Mouse (Mus musculus): ENCODE data around the gene Dph1. TPM values are rescaled to one million over a fixed set of nuclear protein-coding genes. Genes with fewer than 3 reads are reported as not detected.

The Dph1 gene
- polyA plus RNA-seq, 1 experiment: not detected

DNA sequence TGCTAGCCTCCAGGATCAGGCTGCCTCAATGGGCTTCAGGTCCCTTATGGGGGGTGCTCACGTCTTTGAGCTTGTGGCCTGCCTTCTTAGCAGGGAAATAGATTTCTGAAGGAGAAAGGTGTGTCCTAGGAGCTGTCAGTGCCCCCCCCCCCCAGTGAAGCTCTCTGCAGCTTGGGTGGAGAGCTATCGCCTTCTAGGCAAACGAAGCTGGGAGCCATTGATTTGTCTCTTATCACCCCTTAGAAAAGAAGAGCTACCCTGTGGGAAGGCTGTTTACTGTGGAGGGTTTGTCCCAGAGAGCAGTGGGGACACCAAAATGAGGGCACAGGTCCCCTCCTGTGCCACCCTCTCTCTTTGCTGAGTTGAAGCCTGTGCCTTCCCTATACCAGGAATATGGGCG lies 19.1 kb upstream of the Dph1 start:
- no peak overlapping the region for H3K4me3 ChIP-seq (ENCODE audit: insufficient read depth, low read depth, low read length)
- 89% methylated on average over 4 of the region's 4 CpGs for WGBS
- TF ChIP-seq POLR2A (IDR thresholded peaks at IDR 0.05; ENCODE audit: insufficient read depth, low read depth, low read length) (no peak), CTCF (IDR thresholded peaks at IDR 0.05; ENCODE audit: insufficient read depth, low read depth, low read length) (no peak)
- H3K4me1 ChIP-seq (ENCODE audit: control insufficient read depth, insufficient read depth, low read length): peaks cover 24% of the 10 kb centered on the region
- H3K27ac ChIP-seq (ENCODE audit: insufficient read depth, low read depth, low read length): no peak overlapping the region

DNA sequence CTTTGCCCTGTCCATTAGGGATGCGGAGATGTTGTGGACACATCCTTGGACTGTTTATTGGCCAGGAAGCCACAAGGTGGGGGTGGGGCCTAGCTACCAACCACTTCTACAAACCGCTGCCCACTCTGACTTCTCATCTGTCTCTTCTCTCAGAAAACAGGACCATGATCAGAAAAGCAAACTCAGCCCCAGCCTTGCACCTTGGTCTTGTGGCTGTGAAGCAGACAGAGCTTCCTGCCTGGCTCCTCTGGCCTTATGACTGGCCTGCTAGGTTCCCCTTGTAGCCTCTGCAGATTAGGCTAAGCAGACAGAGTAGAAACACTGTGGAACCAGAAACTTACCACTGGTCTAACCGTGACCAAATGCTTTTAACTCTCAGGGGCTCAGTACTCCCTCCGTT lies 18.3 kb upstream of the Dph1 start:
- 95% methylated on average over 4 of the region's 4 CpGs for WGBS
- no peak overlapping the region for H3K4me3 ChIP-seq (ENCODE audit: insufficient read depth, low read depth, low read length)
- H3K27ac ChIP-seq (ENCODE audit: insufficient read depth, low read depth, low read length): no peak overlapping the region
- H3K4me1 ChIP-seq (ENCODE audit: control insufficient read depth, insufficient read depth, low read length): peaks cover 24% of the 10 kb centered on the region
- TF ChIP-seq CTCF (IDR thresholded peaks at IDR 0.05; ENCODE audit: insufficient read depth, low read depth, low read length): no peak
- TF ChIP-seq POLR2A (IDR thresholded peaks at IDR 0.05; ENCODE audit: insufficient read depth, low read depth, low read length): no peak

DNA sequence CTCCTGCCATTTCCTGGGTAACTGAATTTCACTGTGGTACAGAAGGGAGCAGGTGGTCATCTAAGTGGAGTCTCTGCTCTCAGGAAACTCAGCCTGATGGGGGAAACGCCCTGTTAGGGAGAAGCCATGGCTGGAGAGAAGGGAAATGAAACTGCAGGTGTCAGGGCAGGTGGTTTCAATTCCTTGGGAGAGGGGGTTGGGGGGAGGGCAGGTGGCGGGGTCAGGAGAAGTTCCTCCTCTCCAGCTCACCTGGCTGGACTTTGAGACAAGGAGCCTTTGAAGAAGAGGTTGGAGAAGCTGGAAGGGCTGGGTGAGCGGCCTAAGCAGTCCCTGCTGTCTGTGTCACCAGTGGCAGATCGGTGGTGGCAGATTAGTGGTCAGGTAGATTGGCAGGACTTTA lies 15.3 kb upstream of the Dph1 start:
- Histone ChIP-seq H3K4me1 (ENCODE audit: control insufficient read depth, insufficient read depth, low read length) (peaks cover 7% of the 10 kb centered on the region), H3K4me3 (ENCODE audit: insufficient read depth, low read depth, low read length) (no peak overlapping the region), H3K27ac (ENCODE audit: insufficient read depth, low read depth, low read length) (no peak overlapping the region)
- no peak for TF ChIP-seq POLR2A (IDR thresholded peaks at IDR 0.05; ENCODE audit: insufficient read depth, low read depth, low read length)
- TF ChIP-seq CTCF (IDR thresholded peaks at IDR 0.05; ENCODE audit: insufficient read depth, low read depth, low read length): no peak
- WGBS: 89% methylated on average over 4 of the region's 4 CpGs

DNA sequence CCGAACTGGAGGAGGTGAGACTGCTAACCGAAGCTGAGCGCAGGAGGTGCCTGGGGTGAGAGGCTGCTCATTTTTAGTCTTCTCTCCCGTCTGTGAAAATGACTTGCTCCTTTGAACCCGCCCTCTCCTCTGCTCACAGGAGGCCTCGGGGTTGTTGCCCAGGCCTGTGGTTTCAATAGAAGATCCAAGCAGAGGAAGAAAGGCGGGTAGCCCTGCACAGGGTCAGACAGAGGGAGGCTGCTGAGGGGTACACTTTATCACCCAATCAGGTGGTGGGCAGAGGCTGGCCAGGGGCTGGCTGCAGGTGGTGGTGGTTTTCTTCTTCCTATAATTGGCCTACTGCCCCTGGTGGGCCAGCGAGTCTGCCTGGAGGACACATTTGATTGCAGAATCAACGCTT lies 13.4 kb upstream of the Dph1 start:
- TF ChIP-seq POLR2A (IDR thresholded peaks at IDR 0.05; ENCODE audit: insufficient read depth, low read depth, low read length): no peak
- TF ChIP-seq CTCF (IDR thresholded peaks at IDR 0.05; ENCODE audit: insufficient read depth, low read depth, low read length): no peak
- 69% methylated on average over 9 of the region's 9 CpGs for WGBS
- Histone ChIP-seq H3K27ac (ENCODE audit: insufficient read depth, low read depth, low read length) (no peak overlapping the region), H3K4me3 (ENCODE audit: insufficient read depth, low read depth, low read length) (no peak overlapping the region), H3K4me1 (ENCODE audit: control insufficient read depth, insufficient read depth, low read length) (peaks cover 13% of the 10 kb centered on the region)

DNA sequence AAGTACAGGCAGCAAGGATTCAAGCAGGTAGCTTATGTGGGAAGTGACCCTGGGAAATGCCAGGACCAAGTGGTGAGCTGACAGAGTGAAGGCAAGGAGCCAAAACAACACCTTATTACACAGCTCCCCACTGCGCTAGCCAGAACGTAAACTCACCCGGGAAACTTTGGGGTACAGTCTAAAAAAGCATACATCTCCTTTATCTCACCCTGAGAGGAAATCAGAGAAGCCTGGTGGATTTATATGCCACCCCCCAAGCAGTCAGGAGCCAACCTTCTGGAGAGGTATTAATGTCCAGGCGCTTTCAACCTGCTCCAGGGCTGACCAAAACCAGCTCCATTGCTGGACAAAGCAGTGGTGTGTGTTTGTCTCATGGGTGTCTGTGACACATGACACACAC lies 12.9 kb upstream of the Dph1 start:
- no peak overlapping the region for H3K27ac ChIP-seq (ENCODE audit: insufficient read depth, low read depth, low read length)
- TF ChIP-seq POLR2A (IDR thresholded peaks at IDR 0.05; ENCODE audit: insufficient read depth, low read depth, low read length) (no peak), CTCF (IDR thresholded peaks at IDR 0.05; ENCODE audit: insufficient read depth, low read depth, low read length) (no peak)
- 90% methylated on average over 4 of the region's 4 CpGs for WGBS
- H3K4me1 ChIP-seq (ENCODE audit: control insufficient read depth, insufficient read depth, low read length): peaks cover 13% of the 10 kb centered on the region
- H3K4me3 ChIP-seq (ENCODE audit: insufficient read depth, low read depth, low read length): no peak overlapping the region

DNA sequence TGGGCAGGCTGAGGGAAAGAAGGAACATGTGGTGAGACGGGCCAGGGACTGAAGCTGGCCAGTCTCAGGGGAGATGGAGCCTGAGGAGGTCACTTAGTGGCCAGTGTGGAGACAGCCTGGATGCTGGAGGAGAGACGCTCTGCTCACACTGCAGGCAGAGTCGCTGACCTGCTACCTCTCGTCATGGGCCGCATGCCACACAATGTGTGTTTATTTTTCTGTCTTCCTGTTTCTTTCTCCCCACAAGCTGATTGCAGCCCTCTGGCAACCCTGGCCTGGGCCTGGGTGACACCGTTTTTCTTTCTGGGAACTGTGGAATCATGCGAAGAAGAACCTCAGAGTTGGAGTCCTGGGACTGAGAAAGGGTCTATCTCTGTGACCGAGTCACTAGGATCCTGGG lies 10.7 kb upstream of the Dph1 start:
- WGBS: 83% methylated on average over 8 of the region's 8 CpGs

DNA sequence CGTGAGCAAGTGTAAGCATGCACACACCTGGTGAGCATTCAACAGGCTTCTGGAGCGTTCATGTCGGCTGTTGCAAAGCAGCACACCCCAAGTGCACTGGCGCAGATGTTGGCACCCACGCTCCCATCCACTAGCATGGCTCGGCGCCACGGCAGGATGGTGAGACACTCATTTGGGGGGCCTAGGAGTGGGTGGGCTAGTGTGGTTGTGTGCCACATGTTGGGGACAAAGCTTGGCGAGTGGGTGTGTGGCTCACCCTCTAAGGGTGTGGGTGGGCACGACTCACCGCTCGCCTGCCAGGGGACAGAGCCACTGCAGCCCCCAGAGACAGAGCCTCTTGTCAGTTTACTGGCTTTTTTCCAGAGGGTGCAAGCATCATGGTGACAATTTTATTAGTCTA lies 9.9 kb upstream of the Dph1 start:
- H3K4me3 ChIP-seq (ENCODE audit: insufficient read depth, low read depth, low read length): no peak overlapping the region
- H3K4me1 ChIP-seq (ENCODE audit: control insufficient read depth, insufficient read depth, low read length): peaks cover 13% of the 10 kb centered on the region
- no peak for TF ChIP-seq CTCF (IDR thresholded peaks at IDR 0.05; ENCODE audit: insufficient read depth, low read depth, low read length)
- TF ChIP-seq POLR2A (IDR thresholded peaks at IDR 0.05; ENCODE audit: insufficient read depth, low read depth, low read length): no peak
- no peak overlapping the region for H3K27ac ChIP-seq (ENCODE audit: insufficient read depth, low read depth, low read length)
- 41% methylated on average over 12 of the region's 12 CpGs for WGBS

More for the DNA sequence above, 10.7 kb upstream of the Dph1 start:
- no peak for TF ChIP-seq POLR2A (IDR thresholded peaks at IDR 0.05; ENCODE audit: insufficient read depth, low read depth, low read length)
- TF ChIP-seq CTCF (IDR thresholded peaks at IDR 0.05; ENCODE audit: insufficient read depth, low read depth, low read length): no peak
- H3K4me1 ChIP-seq (ENCODE audit: control insufficient read depth, insufficient read depth, low read length): peaks cover 13% of the 10 kb centered on the region
- no peak overlapping the region for H3K27ac ChIP-seq (ENCODE audit: insufficient read depth, low read depth, low read length)
- no peak overlapping the region for H3K4me3 ChIP-seq (ENCODE audit: insufficient read depth, low read depth, low read length)

DNA sequence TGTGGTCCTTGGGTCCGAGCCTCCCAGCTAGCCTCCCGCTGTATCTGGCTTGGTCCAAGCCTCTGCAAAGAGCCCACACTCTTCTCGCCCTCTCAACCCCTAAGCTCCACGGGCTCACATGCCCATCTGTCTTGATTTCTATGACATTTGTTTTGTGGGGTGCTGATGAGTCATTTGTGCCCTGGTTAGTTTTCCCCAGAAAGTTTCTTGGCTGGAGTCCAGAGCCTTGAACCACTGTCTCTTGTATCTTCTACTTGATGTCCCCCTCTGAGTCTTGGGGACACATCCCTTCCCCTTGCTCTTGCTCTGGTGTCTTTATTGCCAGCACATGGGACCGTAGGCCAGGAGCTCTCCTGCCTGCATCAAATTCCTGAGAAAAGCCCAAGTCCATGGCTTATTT lies 8.9 kb upstream of the Dph1 start:
- peaks cover 19% of the 10 kb centered on the region for H3K4me1 ChIP-seq (ENCODE audit: control insufficient read depth, insufficient read depth, low read length)
- WGBS: 71% methylated on average over 5 of the region's 5 CpGs

DNA sequence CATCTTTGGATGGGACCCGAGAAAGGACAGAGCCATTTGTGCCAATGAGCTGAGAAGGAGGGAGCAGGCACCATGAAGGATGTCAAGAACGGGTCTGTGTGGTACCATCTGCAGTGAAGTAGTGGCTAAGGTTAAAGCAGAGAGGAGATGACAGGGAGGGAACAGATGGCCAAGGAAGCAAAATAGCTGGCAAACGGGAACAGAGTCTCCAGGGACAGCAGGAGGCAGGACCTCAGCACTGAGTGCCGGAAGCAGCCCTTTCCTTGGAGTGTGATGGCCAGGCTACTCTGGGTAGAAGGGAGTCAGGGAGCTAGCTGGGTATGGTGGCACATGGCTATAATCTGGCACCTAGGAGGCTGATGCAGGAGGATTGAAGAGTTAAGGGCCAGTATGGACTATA lies 7.8 kb upstream of the Dph1 start:
- WGBS: 82% methylated on average over 4 of the region's 4 CpGs
- H3K4me1 ChIP-seq (ENCODE audit: control insufficient read depth, insufficient read depth, low read length): peaks cover 26% of the 10 kb centered on the region
- no peak overlapping the region for H3K27ac ChIP-seq (ENCODE audit: insufficient read depth, low read depth, low read length)
- H3K4me3 ChIP-seq (ENCODE audit: insufficient read depth, low read depth, low read length): no peak overlapping the region
- TF ChIP-seq CTCF (IDR thresholded peaks at IDR 0.05; ENCODE audit: insufficient read depth, low read depth, low read length) (no peak), POLR2A (IDR thresholded peaks at IDR 0.05; ENCODE audit: insufficient read depth, low read depth, low read length) (no peak)

More for the DNA sequence above, 8.9 kb upstream of the Dph1 start:
- no peak overlapping the region for H3K27ac ChIP-seq (ENCODE audit: insufficient read depth, low read depth, low read length)
- no peak overlapping the region for H3K4me3 ChIP-seq (ENCODE audit: insufficient read depth, low read depth, low read length)
- TF ChIP-seq CTCF (IDR thresholded peaks at IDR 0.05; ENCODE audit: insufficient read depth, low read depth, low read length): no peak
- no peak for TF ChIP-seq POLR2A (IDR thresholded peaks at IDR 0.05; ENCODE audit: insufficient read depth, low read depth, low read length)

DNA sequence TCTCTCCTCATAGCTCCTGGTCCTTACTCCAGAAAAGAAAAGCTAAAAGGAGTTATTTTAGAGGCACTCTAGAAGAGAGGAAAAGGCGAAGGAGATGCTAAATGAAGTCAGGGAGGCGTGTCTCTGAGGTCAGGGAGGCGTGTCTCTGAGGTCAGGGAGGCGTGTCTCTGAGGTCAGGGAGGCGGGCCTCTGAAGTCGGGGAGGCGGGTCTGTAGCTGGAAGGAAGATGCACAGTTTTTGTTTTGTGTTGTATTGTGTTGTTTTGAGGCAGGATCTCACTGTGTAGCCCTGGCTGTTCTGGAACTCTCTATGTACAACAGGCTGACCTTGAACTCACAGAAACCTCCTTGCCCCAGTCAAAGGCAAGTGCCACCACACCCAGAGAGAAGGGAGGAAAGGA lies 6.9 kb upstream of the Dph1 start:
- Histone ChIP-seq H3K4me3 (ENCODE audit: insufficient read depth, low read depth, low read length) (no peak overlapping the region), H3K4me1 (ENCODE audit: control insufficient read depth, insufficient read depth, low read length) (peaks cover 33% of the 10 kb centered on the region), H3K27ac (ENCODE audit: insufficient read depth, low read depth, low read length) (no peak overlapping the region)
- WGBS: 57% methylated on average over 7 of the region's 7 CpGs
- TF ChIP-seq POLR2A (IDR thresholded peaks at IDR 0.05; ENCODE audit: insufficient read depth, low read depth, low read length): no peak
- no peak for TF ChIP-seq CTCF (IDR thresholded peaks at IDR 0.05; ENCODE audit: insufficient read depth, low read depth, low read length)

All from olfactory bulb, adult 2 months (tissue).